Mouse (Mus musculus) heart, postnatal 14 days (tissue): Measurements from ENCODE around the gene Tspan7. TPM values are rescaled to one million over a fixed set of nuclear protein-coding genes. Genes with fewer than 3 reads are reported as not detected.

Experiments used
- DNase-seq, 2 experiments: peaks; one replicate each; pipeline ENCODE4 v3.0.0; 2021 to 2022
- intact Hi-C: fragments of 180-260 bp; cut with DNase I; formaldehyde crosslinking; loops from one replicate; pipeline ENCODE4 v1.15.1; 2025
- long read RNA-seq, 2 experiments: library from polyadenylated mRNA; stranded (forward); transcript quantifications; one replicate each; pipeline ENCODE4 v2.0.0; 2021
- total RNA-seq, 2 experiments: library from RNA; stranded (reverse); gene quantifications; 2 replicates each; pipeline ENCODE4 v1.2.3; 2021

The Tspan7 gene
- 100 to 1,000 TPM; 100 to 109 TPM for total RNA-seq
- long read RNA-seq, experiment 1, transcript Tspan7-201 (8 exons, 1,733 nt), result major isoform, 125 of 141 reads
- long read RNA-seq, experiment 1, partial matches to known transcripts, result 14 of 141 reads
- long read RNA-seq, experiment 1, other reads (novel, unspliced or antisense), result 2 of 141 reads
- long read RNA-seq, experiment 2, transcript Tspan7-201 (8 exons, 1,733 nt), result major isoform, 92 of 105 reads
- long read RNA-seq, experiment 2, partial matches to known transcripts, result 9 of 105 reads
- long read RNA-seq, experiment 2, other reads (novel, unspliced or antisense), result 4 of 105 reads

- peak; percentile 66 to 70 for DNase-seq
- intact Hi-C loops, result loop anchor here (5.0 kb wide), 3 partner anchors 62 to 228 kb away; no protein-coding TSS in a partner anchor
Measured at GRCm38 (mm10) chrX:10484872-10485569, at the start of gene Tspan7. Gene Tspan7, plus strand, starts transcription at chrX:10485158.

DNA sequence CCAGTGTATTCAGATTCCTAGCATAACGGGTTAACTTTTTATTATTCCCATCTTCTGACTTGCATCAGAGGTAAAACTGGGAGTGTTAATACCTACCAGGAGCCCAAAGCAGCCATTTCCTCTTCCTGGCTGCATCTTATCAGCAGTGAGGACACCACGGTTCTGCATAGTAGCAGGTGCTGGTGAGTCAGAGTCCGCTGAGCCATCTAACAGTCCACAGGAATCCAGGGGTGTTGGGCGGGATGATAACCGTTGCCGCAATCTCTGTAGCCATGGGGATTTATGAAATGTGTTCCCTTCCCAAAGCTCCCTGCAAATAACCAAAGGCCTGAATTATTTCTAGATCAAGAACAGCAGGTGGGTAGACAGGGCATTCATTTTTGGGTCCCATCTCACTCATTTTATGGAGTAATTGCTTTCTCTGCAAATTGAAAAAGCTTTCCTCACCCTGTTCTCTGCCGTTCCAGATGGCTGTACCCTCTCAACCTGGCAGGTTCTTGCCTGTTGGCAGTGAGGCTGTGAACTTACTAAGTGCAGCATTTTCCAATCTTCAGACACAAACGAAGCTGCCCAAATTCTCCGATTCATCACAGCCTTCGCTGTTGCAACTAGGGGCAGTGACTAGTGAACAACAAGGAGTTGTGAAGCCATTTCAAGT lies 35.5 kb upstream of the Tspan7 start:
- intact Hi-C loops, result no loop called here
- DNase-seq, result no peak

DNA sequence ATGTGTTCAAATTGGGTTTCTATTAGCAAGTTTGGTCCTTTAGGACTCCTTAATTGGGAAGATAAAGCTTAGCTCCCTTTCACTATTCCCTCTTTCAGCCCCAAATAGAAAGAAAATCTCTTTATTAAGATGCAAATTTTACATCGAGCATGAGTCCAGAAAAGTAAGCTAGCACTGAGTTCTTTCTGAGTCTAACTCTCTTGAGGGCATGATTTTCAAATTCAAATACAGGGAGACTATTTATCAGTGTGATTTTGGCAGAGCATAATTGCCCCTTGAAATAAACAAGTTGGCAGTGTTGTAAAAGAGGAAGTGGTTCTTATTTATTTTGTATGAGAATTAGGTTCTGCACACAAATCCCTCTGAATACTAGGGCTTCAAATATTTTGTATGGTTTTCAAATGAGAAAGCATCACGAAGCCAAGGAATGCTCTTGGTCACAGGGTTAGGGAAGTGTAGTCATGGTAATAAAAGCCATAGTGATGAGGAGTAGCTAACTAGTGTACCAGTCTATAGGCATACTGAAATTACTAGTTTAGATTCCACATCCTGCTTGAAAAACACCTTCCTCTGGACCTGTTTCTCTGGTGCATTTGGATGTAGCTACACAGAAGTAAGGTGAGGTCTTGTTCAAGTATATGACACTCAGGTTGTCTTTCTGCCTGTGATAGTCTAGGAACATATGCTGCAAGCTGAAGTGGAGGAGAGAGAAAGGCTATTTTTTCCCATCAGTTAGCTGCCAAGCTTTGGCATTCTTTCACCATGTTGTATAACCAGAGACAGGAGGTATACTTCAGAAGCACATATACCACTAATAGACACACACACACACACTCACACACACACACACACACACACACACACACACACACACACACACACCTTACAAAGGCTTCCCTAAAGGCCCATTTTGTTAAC lies 34.6 kb upstream of the Tspan7 start:
- intact Hi-C loops, result no loop called here
- DNase-seq, result no peak

DNA sequence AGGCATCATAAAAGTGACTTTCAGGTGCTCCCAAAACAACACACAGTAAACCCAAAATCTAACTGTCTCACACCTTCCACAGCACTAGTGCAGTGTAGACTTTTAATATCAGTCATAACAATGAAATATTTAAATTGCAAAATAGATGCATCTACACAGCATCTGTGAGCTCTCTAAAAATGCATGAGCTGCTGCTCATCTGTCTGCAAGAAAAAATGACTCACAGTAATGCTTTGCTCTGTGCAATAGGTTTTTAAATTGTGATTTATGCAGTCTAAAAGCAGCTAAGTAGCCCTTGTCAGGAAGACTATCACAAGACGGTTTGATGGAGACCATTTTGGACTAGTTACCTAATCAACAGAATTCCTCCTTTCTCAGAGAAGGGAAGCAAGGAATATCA lies 31.2 kb upstream of the Tspan7 start:
- intact Hi-C loops, result no loop called here
- DNase-seq, result no peak

DNA sequence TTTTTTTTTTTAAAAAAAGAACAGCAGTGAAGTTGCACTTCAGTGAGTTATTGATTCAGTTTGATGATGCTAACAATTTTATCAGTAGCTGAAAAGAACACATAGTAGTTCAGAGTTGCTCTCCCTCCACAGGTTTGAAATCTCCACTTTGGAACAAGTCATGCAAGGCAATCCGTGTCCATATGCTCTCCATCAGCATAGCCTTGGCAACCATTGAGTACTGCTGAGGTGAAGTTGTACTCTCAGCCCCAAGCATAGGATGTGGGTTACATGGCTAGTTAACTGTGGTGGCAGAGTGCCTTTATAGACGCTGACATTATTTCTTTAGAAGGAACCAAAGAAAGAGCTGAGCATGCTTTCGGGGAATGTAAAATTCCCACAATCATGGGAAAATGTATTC lies 27.7 kb upstream of the Tspan7 start:
- intact Hi-C loops, result no loop called here
- DNase-seq, result no peak

DNA sequence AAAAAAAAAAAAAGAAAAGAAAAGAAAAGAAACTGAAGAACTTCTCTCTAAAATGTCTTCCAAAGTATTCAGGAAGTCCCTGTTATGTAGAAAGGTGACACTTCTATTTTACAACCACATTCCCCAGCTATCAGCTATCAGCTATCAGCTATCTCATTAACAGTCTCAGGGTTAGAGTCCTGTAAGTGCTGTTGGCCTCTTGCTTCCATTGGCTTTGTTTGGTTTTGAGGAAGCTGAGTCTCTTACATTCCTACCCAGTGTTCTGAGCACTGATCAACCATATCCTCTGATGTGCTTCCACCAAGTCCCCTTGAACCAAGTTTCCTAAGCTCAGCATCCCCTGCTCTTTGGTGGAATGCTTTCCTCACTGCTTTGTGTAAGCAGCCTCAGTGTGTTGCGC lies 7.9 kb upstream of the Tspan7 start:
- no peak for DNase-seq
- intact Hi-C loops, result no loop called here

DNA sequence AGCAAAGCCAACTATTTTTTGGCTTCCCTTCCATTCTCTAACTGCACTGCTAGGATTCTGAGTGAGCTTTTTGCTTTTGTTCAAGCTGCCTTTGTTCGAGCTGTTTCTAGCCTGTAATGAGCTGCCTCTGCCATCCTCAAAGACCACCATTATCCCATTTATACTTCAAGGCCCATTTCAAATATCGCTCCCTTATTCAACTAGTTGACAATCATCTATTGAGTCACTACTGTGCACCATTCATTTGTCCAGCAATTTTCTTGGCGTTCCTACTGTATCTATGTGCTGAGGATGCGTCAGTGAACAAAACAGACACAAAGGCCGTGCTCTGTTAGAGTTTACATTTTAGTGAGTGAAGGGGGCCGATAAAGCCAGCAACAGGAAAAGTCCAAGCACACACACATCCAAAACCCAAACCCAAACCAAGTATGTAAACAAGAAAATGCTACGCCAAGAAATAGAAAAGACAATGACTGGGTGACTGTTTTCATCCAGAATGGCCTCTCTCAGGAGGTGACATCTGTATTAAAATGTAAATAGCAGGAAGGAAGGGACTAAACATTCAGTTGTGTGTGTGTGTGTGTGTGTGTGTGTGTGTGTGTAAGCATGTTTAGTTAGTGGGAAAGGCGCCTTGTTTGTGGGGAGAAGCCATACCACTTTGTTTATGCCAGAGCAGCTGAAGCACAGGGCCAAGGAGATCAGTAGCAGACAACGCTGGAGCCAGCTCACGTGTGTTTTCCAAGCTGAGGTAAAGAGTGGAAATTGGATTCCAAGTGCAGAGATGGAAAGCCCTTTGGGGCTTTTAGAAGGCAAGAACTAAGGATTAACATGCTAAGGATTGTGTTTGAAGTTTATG lies 5.7 kb upstream of the Tspan7 start:
- no peak for DNase-seq
- intact Hi-C loops, result no loop called here

DNA sequence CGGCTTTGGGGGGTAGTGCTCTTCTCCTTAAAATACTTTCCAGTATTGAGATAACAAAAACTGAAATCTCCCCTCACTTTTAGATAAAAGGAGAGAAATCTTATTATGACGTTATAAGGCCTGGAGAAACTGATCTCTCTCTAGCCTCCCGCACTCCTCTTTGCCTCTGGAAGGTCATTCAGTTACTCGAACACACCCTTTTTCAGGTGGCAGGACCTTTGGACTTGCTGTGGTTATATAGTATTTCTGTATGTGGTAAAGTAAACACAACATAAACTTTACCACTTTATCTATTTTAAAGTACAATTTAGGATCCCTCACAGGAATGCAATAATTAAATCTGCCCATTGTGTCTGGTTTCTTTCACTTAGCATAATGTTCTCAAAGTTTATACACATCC lies 5.0 kb upstream of the Tspan7 start:
- intact Hi-C loops, result no loop called here
- no peak for DNase-seq

DNA sequence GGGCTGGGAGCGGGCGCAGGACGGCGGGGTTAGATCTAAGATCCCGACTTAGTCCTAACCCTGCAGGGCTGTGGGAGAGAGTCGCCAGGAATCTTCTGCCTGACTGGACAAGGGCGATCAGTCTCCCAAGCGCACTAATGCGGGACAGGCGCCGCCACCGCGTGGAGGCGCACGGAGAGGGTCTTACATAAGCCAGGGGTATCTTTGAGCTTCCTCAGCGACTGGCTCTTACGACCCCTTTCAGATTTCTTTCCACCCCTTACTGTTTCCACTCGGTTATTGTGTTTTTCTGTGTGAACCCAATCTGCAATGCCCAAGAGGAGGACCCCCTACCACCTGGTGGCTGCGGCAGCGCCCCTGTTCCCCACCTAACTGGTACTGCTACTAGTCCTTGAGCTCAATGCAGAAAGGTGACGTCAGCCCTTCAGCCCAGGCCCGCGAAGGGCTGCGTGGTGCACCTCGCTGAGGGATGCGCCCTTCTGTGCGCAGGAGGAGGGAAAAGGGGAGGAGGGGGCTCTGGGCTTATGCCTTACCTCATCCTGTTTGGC lies 780 bp downstream of the Tspan7 start:
- peak; percentile 26 to 32 for DNase-seq
- intact Hi-C loops, result loop anchor here (5.0 kb wide), 3 partner anchors 62 to 228 kb away; no protein-coding TSS in a partner anchor

- intact Hi-C loops, result no loop called here
- no peak for DNase-seq
Measured at GRCm38 (mm10) chrX:10498580-10498979, 13.6 kb downstream of the Tspan7 start.

- intact Hi-C loops, result no loop called here
- no peak for DNase-seq
Measured at GRCm38 (mm10) chrX:10502616-10503015, 17.7 kb downstream of the Tspan7 start.

GRCm38 (mm10) chrX:10514417-10514816 lies 29.5 kb downstream of the Tspan7 start:
- intact Hi-C loops, result no loop called here

GRCm38 (mm10) chrX:10514971-10515370 lies 30.0 kb downstream of the Tspan7 start:
- DNase-seq, result no peak
- intact Hi-C loops, result no loop called here

More at GRCm38 (mm10) chrX:10514417-10514816, 29.5 kb downstream of the Tspan7 start:
- DNase-seq, result no peak

DNA sequence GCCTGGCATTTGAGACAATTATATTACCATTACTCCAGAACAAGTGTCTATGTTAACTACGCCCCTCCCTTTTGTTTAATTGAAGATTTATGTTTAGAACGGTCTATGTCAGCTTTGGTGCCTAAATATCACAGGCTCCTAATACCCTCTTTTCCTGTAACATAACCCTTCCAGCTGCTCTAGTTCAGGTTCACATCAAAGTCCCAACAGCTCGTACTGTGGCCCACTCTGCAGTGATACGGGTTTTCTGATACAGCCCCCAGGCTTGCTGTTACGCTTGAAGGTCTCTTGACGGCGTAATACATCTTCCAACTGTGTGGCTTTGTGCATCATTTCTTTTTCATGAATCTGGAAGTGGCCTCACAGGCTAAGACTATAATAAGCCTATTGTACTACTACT lies 31.5 kb downstream of the Tspan7 start:
- no peak for DNase-seq
- intact Hi-C loops, result no loop called here

- DNase-seq, result no peak
- intact Hi-C loops, result no loop called here
Measured at GRCm38 (mm10) chrX:10516925-10517324, 32.0 kb downstream of the Tspan7 start.

DNA sequence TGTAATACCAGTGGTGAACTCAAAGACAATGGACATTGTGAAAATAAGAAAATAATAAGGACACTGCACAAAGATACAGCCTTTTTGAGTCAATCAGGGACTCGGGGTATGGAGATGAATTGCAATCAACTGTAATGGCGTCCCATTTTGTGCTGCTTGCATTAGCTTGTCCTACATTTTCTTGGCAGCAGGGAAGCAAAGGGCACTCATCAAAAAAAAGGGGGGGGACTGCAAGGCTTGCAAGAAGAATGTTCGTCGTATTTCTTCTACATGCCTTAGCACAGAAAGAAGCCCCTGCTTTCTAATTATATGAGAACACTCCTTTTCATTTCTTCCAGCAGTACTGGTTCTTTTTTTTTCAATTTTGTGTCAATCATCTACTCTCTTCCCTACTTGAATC lies 32.8 kb downstream of the Tspan7 start:
- intact Hi-C loops, result no loop called here
- DNase-seq, result no peak

- intact Hi-C loops, result no loop called here
- DNase-seq, result no peak
Measured at GRCm38 (mm10) chrX:10518510-10518909, 33.6 kb downstream of the Tspan7 start.

GRCm38 (mm10) chrX:10535450-10535849 lies 50.5 kb downstream of the Tspan7 start:
- DNase-seq, result no peak
- intact Hi-C loops, result no loop called here

GRCm38 (mm10) chrX:10539009-10539408 lies 54.1 kb downstream of the Tspan7 start:
- DNase-seq, result peak in 1 of 2 experiments; percentile 12
- intact Hi-C loops, result no loop called here
